Mouse (Mus musculus) midbrain, embryonic 14.5 days (tissue): ENCODE results near the gene Wipf2. TPM values are rescaled to one million over a fixed set of nuclear protein-coding genes. Genes with fewer than 3 reads are reported as not detected.

Experiments
- ATAC-seq: fragments of 200-750 bp; cut with Nextera tagmentation; 2 replicates; pipeline ENCODE4 v1.8.0; 2017; ENCODE audit warnings: moderate number of reproducible peaks, moderate library complexity; ENCODE audit not compliant: low FRiP score, low TSS enrichment
- DNase-seq: peaks from one replicate; pipeline ENCODE4 v3.0.0-alpha.2; 2015
- H3K27ac ChIP-seq: fragments of 300-500 bp; sonication (generic); replicated peaks from 2 replicates; pipeline ENCODE4 v1.5.1; 2014; ENCODE audit warnings: mild to moderate bottlenecking, low read depth, low read length, moderate library complexity
- H3K27me3 ChIP-seq: fragments of 300-500 bp; sonication (generic); 2 replicates; pipeline ENCODE4 v1.6.1; 2014; ENCODE audit warnings: low read length, control low read depth, mixed read lengths; ENCODE audit not compliant: control insufficient read depth, insufficient read depth
- H3K36me3 ChIP-seq: fragments of 300-500 bp; sonication (generic); 2 replicates; pipeline ENCODE4 v1.6.1; 2014; ENCODE audit warnings: low read length, control low read depth; ENCODE audit not compliant: control insufficient read depth, insufficient read depth
- H3K4me1 ChIP-seq: fragments of 300-500 bp; sonication (generic); 2 replicates; pipeline ENCODE4 v1.6.1; 2014; ENCODE audit warnings: mild to moderate bottlenecking, antibody characterized with exemption, low read length, control low read depth; ENCODE audit not compliant: control insufficient read depth, insufficient read depth
- H3K4me2 ChIP-seq: fragments of 300-500 bp; sonication (generic); 2 replicates; pipeline ENCODE4 v1.6.1; 2014; ENCODE audit warnings: mild to moderate bottlenecking, low read length, moderate library complexity
- H3K4me3 ChIP-seq: fragments of 300-500 bp; sonication (generic); replicated peaks from 2 replicates; pipeline ENCODE4 v1.5.1; 2014; ENCODE audit warnings: low read depth, low read length
- H3K9ac ChIP-seq: fragments of 300-500 bp; sonication (generic); replicated peaks from 2 replicates; pipeline ENCODE4 v1.6.1; 2014; ENCODE audit warnings: mild to moderate bottlenecking, low read length, moderate library complexity
- H3K9me3 ChIP-seq: fragments of 300-500 bp; sonication (generic); 2 replicates; pipeline ENCODE4 v1.6.1; 2016; ENCODE audit warnings: low read length, control low read depth, mixed read lengths; ENCODE audit not compliant: control insufficient read depth
- WGBS: fragments of 180-500 bp; shearing (Covaris S2); extraction: QIAGEN DNeasy Blood & Tissue Kit; methylation state at CpG from one replicate; pipeline ENCODE4 v1.1.7; 2014; 5-methylcytosine and 5-hydroxymethylcytosine counted together
- polyA plus RNA-seq: library from polyadenylated mRNA; unstranded; fragments of >200 nt; fragmentation: Nextera tagmentation; extraction: Ambion mirVana; gene quantifications from 2 replicates; pipeline ENCODE4 v1.2.1, GENCODE M21; 2014

The Wipf2 gene
- polyA plus RNA-seq, 1 experiment from 2014 or later, result 5.4 TPM

DNA sequence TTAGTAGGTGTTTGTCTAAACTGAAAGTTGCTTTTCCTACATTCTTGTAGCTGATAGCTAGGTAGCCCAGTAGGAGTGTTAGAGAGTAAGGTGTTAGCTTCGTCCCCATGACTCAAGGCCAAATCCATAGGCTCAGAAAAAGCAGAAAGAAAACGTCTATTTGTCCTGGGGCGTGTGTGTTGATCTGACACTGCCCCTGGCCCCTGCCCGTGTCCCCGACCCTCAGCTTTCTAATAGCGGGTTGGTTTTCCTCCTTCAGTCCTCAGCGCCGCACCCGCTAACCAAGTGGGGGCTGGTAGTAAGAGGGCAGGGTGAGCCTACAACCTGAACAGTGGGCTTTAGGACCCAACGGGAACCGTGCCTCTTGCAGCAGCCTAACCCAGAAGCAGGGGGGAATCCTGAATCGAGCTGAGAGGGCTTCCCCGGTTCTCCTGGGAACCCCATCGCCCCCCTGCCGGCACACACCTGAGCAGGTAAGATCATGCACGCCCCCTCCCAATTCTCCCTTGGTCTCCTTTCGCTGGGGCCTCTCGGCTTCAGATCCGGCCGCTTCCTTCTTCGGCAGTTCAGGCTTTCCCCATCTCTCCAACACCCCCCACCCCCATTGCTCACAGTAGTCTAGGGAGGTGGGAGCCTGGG lies 64.1 kb downstream of the Wipf2 start, which contains the start of gene Rara:
Gene Rara, plus strand, starts transcription at position 381 of the 639 bp plus-strand sequence.
- H3K27me3 ChIP-seq, result no peaks in the 10 kb centered on the region
- DNase-seq, result peak; percentile 78
- peak within 1 kb of the TSS; percentile 66 for H3K4me2 ChIP-seq
- 0 out of 2 replicates have a peak within 1 kb of the TSS, but pooled peaks have one; percentile 10 for H3K27ac ChIP-seq
- WGBS, result 8% methylated on average over 21 of the region's 21 CpGs
- H3K36me3 ChIP-seq, result no peaks in the 10 kb centered on the region
- no peaks in the 10 kb centered on the region for H3K9me3 ChIP-seq
- peak within 1 kb of the TSS; percentile 82 for H3K9ac ChIP-seq
- H3K4me3 ChIP-seq, result peak within 1 kb of the TSS; percentile 62
- ATAC-seq, result no peak
- peaks cover 68% of the 10 kb centered on the region for H3K4me1 ChIP-seq

DNA sequence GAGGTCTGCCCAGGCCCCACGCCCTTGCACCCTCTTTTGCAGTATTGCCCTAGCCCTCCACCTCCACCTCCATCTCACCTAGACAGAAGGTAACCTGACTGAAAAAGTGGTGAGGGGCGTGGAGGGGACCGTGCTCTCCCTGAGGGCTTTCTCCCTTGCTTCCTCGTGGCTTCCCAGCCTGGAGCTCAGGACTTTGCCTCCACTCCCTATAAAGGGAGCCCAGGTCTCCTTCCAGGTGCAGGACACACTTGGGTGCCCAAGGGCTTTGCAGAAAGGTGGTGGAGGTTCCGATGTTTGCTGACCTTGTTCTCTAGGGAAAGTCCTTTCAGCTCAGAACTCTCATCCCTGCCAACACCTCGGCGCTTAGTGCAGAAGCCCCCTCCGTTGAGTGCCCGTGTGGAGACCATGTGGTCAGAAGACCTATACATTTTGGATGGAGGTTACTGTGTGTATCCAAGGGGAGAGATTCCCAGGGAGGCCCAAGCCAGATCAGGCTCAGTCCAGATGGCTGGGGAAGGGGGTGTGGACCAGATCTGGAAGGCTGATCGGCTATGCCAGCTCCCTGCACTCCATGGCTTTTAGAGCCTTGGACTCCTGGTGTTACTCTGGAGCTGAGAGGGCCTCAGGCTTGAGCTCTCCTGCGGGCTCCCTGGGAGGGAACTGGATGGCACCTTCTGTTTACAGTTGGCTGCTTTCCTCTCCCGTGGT lies 64.9 kb downstream of the Wipf2 start:
- peak overlapping the region; percentile 62 for H3K4me3 ChIP-seq
- DNase-seq (peak; percentile 13), ATAC-seq (no peak)
- H3K4me1 ChIP-seq, result peaks cover 75% of the 10 kb centered on the region
- no peaks in the 10 kb centered on the region for H3K27me3 ChIP-seq
- no peaks in the 10 kb centered on the region for H3K36me3 ChIP-seq
- peak overlapping the region; percentile 82 for H3K9ac ChIP-seq
- peak overlapping the region; percentile 66 for H3K4me2 ChIP-seq
- 9% methylated on average over 12 of the region's 12 CpGs for WGBS
- no peak overlapping the region for H3K27ac ChIP-seq
- H3K9me3 ChIP-seq, result no peaks in the 10 kb centered on the region

DNA sequence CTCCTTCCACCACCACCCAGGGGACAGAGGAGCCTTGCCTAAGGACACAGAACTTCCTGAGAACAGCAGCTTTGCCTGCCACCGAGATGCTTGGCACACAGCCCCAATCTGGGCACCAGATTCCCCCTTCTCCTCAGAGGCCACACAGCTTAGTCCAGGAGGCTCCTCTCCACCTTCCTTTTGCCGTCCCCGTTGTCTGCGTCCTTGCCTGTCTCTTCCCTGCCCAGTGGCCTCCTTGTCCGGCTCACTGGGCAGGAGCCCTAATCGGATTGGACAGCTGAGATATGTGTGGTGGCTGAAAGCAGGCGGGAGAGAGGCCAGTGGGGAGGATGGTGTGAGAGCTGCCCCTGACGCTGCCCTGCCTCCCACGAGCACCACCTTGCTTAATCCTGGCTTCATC lies 66.1 kb downstream of the Wipf2 start:
- WGBS, result 5% methylated on average over 9 of the region's 9 CpGs
- peak overlapping the region; percentile 66 for H3K4me2 ChIP-seq
- ATAC-seq, result no peak
- H3K27me3 ChIP-seq, result no peaks in the 10 kb centered on the region
- DNase-seq, result peak; percentile 37
- H3K4me3 ChIP-seq, result 0 out of 2 replicates have a peak overlapping the region, but pooled peaks have one; percentile 5
- H3K36me3 ChIP-seq, result no peaks in the 10 kb centered on the region
- peaks cover 74% of the 10 kb centered on the region for H3K4me1 ChIP-seq
- peak overlapping the region; percentile 9; the same call in 1 of the 2 replicates for H3K9ac ChIP-seq
- H3K9me3 ChIP-seq, result no peaks in the 10 kb centered on the region
- H3K27ac ChIP-seq, result peak overlapping the region; percentile 32

DNA sequence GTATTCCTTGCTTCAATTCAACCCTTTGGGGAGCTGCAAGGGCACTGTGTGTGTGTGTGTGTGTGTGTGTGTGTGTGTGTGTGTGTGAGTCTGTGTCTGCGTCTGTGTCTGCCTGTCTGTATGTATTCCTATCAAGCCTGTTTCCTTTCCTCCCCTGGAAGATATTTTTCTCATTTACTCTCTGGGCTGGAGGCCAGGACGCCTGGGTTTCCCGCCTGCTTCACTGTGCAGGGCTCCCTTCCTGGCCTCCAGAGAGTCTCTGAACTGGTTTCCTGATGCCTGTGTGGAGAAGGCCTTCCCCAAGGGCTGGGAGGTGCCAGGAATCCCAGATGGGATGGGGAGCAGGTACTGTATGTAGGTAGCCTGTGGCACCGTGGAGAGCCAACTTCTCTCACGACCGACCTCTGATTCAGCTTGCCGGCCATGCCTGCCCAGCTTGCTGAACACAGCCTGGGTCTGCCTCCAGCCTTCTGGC lies 66.7 kb downstream of the Wipf2 start:
- Histone ChIP-seq H3K4me3 (no peak overlapping the region), H3K36me3 (no peaks in the 10 kb centered on the region), H3K9me3 (no peaks in the 10 kb centered on the region), H3K4me1 (peaks cover 68% of the 10 kb centered on the region), H3K9ac (0 out of 2 replicates have a peak overlapping the region, but pooled peaks have one; percentile 2), H3K27ac (peak overlapping the region; percentile 32; the same call in 1 of the 2 replicates), H3K4me2 (peak overlapping the region; percentile 66; the same call in 1 of the 2 replicates), H3K27me3 (0 out of 2 replicates have a peak, but pooled peaks cover 1% of the 10 kb centered on the region)
- DNase-seq (peak; percentile 17), ATAC-seq (no peak)
- WGBS, result 55% methylated on average over 7 of the region's 7 CpGs

DNA sequence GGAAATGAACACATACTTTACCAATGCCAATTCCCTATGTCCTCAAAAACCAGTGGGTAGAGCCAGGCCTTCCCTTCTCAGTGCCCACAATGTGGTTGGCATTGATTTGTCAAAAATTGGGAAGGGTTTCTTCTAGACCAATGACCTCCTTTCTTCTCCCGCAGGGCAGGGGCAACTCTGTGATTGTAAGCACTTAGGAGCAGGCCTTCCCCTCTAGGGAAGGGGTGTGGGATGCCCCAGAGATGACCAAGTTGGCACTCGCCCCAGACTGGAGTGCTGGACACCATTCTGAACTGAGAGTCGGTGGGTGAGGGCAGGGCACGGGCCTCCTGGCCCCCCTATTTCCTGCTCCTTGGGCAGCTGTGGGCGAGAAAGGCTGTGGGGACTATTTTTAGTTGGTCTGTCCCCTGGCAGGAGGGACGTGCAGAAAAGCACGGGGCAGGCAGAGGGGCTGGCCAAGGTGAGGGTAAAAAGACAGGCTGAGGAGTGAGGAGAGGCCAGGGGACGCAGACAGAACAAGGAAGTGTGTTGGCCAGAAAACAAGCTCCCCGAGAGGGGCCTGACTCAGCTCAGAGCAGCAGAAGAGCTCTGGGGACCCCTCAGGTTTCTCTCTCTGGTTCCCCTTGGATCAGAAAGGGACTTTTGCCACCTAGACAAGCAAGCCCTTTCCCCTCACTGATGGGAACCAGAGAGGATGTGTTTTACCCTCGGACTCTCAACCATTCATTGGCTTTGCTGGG lies 67.5 kb downstream of the Wipf2 start:
- 0 out of 2 replicates have a peak overlapping the region, but pooled peaks have one; percentile 42 for H3K27ac ChIP-seq
- H3K4me1 ChIP-seq, result peaks cover 62% of the 10 kb centered on the region
- 58% methylated on average over 10 of the region's 10 CpGs for whole genome bisulfite sequencing
- no peak overlapping the region for H3K4me2 ChIP-seq
- ATAC-seq (no peak), DNase-seq (no peak)
- H3K27me3 ChIP-seq, result 0 out of 2 replicates have a peak, but pooled peaks cover 7% of the 10 kb centered on the region
- no peaks in the 10 kb centered on the region for H3K9me3 ChIP-seq
- no peak overlapping the region for H3K9ac ChIP-seq
- no peak overlapping the region for H3K4me3 ChIP-seq
- H3K36me3 ChIP-seq, result no peaks in the 10 kb centered on the region

DNA sequence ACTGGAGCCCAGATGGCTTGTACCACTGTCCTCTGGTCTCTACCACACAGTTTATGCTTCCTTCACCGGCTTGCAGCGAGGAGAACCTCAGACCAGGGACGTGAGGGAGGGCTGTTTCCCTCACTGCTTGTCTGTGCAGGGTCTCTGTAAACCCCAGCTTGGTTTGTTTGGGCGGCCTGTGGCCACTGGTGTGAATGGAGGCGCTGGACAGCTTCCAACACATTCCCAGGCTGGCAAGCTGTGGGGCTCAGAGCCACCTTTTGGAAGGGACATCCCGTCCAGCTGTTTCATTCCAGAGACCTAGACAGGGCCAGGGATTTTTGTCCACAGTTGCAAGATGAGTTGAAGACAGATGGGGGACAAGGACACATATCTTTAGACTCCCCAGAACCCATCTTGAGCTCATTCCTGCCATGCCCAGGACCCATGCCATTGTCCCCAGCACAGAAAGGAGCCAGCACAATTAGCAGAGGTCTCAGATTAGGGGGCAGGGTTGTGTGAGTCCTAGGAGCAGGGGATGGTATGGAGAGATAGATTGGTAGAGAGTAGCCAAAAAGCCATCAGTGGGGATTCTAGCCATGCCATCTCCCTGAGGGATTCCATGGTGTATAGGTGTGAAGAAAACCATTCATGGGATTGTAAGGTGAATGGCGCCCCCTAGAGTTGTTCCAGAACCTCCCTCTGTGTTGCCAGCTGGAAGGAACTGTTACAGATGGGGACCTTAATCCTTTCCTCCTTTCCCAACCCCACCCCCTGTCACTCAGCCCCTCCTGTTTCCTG lies 68.3 kb downstream of the Wipf2 start:
- Histone ChIP-seq H3K27me3 (0 out of 2 replicates have a peak, but pooled peaks cover 11% of the 10 kb centered on the region), H3K9ac (no peak overlapping the region), H3K9me3 (no peaks in the 10 kb centered on the region), H3K4me3 (no peak overlapping the region), H3K27ac (0 out of 2 replicates have a peak overlapping the region, but pooled peaks have one; percentile 42), H3K4me2 (no peak overlapping the region), H3K36me3 (no peaks in the 10 kb centered on the region), H3K4me1 (peaks cover 64% of the 10 kb centered on the region)
- 33% methylated on average over 7 of the region's 7 CpGs for WGBS
- no peak for ATAC-seq
- peak; percentile 53 for DNase-seq

DNA sequence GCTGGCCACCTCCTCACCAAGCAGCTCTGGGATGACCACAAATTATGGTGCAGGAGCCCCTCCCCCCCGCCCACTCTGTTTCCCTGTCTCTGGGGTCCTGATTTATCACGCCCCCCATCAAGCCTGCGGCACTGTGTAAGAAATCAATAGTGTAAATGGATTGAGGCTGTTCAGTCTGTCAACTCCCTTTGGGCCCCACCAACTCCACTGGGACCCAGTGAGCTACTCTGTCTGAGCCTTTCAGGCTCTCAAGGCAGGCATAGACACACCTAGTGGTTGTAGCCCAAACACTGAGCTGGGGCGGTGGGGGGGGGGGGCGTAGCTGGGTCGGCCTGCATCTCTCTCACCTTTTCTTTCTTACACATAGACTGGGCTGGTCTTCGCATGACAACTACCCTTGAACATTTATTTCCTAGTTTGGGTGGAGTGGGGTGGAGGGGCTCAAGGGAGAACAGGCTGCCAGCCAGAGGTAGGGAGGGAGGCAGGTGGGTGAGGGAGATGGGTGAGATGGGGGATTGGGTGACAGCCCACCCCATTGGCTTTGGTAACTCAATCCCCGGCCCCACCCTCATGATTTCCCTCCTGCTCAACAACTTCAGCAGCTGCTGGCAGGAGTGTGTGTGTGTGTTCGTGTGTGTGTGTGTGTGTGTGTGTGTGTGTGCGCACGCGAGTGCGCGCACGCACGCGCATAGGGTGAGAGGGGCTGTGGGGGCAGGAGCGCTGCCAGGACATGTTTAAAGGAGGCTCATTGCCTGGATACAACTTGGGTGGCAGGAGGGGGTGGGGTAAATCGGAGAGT lies 69.1 kb downstream of the Wipf2 start:
- Histone ChIP-seq H3K4me3 (no peak overlapping the region), H3K9me3 (no peaks in the 10 kb centered on the region), H3K27me3 (0 out of 2 replicates have a peak, but pooled peaks cover 11% of the 10 kb centered on the region), H3K4me1 (peaks cover 68% of the 10 kb centered on the region), H3K27ac (no peak overlapping the region), H3K4me2 (no peak overlapping the region; the same call in 1 of the 2 replicates), H3K9ac (no peak overlapping the region), H3K36me3 (no peaks in the 10 kb centered on the region)
- DNase-seq (peak; percentile 35), ATAC-seq (no peak)
- WGBS, result 42% methylated on average over 19 of the region's 19 CpGs
